Mouse (Mus musculus) right cerebral cortex, adult 2 months (tissue): ENCODE measurements around the gene Abcc1.

Experiments
- DNase-seq, 2 experiments: peaks; one replicate each; pipeline ENCODE4 v3.0.0; 2021 to 2022; ENCODE audit warnings: low spot score in 2 of 2

Abcc1 gene

GRCm38 (mm10) chr16:14376352-14376751 is 15.0 kb downstream of the Abcc1 start:
- DNase-seq: no peak

DNA sequence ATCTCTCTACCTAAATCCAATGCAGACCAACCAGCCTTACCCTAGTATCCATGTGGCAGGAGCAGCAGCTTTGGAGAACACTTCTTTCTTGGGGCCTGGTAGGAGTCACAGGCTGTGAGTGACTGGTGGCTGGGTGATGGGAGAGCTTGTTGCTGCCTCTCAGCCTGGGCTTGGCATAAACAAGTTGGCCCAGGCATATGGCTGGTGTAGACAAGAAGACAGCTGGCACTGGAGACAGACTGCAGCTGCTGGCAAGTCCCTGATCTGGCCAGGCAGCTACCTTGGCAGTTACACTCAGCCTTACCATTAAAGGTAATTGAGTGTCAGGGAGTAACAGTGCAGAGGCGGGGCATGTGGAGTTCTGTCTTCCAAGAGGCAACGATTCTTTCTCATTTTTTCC is 16.0 kb downstream of the Abcc1 start:
- DNase-seq: peak; percentile 30 to 51

GRCm38 (mm10) chr16:14378654-14379053 is 17.3 kb downstream of the Abcc1 start:
- no peak for DNase-seq

GRCm38 (mm10) chr16:14379888-14380287 is 18.5 kb downstream of the Abcc1 start:
- no peak for DNase-seq

GRCm38 (mm10) chr16:14381061-14381665 is 19.8 kb downstream of the Abcc1 start:
- no peak for DNase-seq

DNA sequence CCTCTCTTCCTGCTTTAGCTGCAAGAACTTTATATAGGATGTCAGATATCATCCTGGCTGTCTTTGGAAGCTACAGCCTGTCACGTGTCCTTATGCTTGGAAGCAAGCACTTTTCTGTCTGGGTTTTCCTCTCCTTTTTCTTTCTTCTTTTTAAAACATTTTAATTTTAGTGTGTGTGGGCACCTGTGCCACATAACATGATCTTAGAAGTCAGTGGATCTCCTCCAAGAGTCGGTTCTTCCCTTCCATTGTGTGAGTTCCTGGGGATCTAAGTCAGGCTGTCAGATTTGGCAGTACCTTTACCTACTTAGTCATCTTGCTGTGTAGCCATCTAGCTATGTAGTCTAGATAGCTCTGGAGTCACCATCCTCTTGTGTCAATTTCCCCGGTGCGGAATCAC is 37.9 kb downstream of the Abcc1 start:
- no peak for DNase-seq

DNA sequence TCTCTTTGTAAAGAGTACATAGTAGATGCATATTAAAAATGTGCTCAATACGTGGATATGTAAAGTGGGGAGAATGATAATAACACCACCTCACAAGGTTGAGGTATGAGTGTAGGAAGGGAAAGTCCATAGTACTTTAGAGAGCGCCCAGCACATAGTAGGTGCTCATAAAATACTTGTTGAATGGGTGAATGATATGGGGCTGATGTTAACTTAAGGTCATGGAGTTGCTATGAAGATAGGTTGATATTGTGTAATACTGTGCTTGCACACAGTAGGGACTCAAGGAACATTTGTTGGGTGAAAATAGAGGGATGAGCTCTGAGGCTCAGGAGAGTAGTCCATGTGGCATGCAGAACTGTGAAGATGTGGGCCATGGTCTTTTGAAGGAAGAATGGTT is 42.1 kb downstream of the Abcc1 start:
- DNase-seq: no peak

- no peak for DNase-seq
Observed at GRCm38 (mm10) chr16:14405636-14406035, 44.3 kb downstream of the Abcc1 start.

DNA sequence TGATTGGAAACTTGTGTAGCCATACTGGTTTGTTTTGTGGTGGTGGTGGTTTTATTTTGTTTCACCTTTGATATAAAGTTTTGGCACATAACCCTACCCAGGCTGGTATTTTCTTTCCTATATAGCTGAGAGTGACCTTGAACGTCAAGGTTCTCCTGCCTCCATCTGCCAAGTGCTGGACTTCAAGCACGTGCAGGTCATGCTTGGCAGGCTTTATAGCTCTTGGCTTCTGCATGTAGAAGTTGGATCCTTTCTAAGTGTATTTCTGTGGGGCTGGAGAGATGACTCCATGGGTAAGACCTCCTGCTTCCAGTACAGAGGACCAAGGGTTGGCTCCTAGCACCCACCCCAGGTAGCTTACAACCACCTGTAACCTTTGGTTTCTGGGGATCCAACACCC is 47.8 kb downstream of the Abcc1 start:
- no peak for DNase-seq

DNA sequence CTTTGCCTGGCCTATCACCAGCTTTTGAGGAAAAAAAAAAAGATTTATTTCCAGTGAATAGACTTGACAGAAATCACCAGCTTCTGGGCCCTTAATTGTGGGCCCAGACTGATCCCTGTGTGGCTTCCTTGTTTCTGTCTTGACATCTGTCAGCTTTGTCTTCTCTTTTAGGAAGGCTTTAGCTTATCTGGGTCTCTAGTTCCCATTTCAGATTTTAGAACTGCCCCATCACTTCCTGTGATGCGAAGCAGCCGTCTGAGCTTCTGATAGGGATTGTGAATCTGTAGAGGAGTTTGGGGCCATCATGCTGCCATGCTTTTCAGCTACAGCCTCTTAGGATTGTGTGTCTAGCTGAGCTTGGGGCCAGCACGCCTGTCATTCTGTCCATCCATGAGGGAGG is 48.4 kb downstream of the Abcc1 start:
- no peak for DNase-seq

DNA sequence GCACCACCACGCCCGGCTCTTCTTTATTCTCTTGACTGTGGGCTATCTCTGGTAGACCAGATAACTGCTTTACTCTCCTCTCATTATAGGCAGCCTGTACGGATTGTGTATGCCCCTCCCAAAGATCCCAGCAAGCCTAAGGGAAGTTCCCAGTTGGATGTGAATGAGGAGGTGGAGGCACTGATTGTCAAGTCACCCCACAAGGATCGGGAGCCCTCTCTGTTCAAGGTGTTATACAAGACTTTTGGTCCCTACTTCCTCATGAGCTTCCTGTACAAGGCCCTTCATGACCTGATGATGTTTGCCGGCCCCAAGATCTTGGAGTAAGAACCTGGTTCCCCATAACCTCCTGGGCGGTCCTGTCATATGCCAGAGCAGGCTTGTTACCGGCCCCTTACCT is 49.3 kb downstream of the Abcc1 start:
- DNase-seq: no peak

- no peak for DNase-seq
Observed at GRCm38 (mm10) chr16:14411156-14411555, 49.8 kb downstream of the Abcc1 start.

DNA sequence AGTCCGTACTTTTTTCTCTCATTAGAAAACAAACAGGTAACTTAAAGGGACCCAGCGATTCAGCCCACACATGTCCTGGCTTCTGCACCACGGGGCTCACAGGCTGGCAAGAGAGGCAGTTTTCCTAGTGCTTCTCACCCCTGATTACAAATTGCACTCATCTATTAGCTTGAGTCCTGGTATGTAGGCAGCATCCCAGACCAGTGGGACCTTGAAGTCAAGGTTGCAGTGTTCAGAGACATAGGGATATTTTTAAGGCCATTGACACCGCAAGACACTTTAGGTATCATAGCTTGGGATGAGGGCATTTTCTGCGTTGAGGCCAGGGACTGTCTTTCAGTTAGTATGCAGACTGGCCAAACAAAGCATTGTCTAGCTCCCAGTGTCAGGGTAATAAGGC is 51.2 kb downstream of the Abcc1 start:
- no peak for DNase-seq

DNA sequence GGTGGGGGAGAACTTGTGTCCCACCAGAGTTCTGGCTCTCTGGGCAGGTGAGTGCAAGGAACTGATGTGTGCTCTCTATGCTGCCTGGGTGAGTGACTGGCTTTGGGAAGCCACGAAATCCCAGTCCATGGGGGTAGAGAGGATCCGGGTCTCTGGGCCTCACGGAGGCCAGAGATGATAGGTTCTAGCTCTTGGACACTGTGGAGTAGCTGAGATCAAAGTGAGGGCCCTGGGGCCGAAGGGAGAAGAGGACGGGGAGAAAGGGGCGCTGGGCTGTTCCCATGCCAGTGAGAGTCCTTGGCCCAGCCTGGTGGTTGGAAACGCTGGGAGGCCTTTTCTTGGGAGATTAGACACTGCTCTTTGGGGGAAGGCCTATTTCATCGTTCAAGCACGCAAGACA is 53.8 kb downstream of the Abcc1 start:
- DNase-seq: no peak

DNA sequence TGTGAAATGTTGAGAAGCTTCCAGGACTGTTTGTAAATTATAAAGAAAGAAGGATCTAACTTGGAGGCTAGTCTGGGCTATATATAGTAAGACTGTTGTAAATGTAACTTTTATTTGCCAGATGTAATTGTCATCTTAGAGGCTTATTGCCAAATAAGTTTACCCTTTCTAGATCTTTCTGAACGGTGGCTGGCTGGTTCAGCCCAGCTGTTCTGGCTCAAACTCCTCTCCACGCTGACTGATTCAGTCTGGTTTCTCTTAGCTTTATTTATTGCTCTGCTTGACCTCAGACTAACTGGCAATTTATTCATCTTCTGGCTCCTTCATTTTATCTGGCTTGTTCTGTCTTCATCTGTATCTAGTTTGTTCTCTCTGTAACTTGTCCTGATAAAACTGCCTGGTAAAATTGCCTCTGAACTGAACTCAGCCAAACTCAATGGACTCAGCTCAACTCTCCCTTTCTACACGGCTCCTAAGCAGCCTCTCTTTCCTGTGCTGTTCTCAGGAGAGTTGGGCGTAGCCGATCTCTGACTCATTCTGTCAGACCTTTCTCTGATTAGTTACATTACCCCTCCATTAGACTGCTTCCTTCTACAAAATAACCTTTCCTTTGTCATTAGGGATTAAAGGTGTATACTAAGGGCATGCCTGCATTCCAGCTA is 55.7 kb downstream of the Abcc1 start:
- no peak for DNase-seq

GRCm38 (mm10) chr16:14420496-14421132 is 59.3 kb downstream of the Abcc1 start:
- no peak for DNase-seq

- DNase-seq: no peak
Observed at GRCm38 (mm10) chr16:14422081-14422480, 60.7 kb downstream of the Abcc1 start.

GRCm38 (mm10) chr16:14429371-14429770 is 68.0 kb downstream of the Abcc1 start:
- DNase-seq: no peak

DNA sequence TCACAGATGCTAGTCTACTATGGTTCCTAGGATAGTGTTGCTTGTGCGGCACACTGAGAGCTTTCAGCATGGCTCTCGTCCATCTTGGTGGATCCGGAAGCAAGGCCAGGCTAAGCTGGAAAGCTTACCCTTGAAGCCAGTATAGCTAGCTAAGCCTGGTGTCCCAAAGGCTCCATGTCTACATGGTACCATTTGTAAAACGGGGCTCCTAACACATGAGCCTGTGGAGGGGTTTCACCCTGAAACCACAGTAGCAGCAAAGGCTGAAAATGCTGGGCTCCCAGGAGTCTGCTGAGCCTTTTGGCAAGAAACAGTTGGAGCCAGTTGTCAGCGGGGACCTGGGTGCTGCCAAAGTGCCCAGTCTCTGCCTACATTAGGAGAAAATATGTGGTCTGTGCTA is 71.6 kb downstream of the Abcc1 start:
- no peak for DNase-seq

GRCm38 (mm10) chr16:14435526-14435925 is 74.2 kb downstream of the Abcc1 start:
- no peak for DNase-seq

DNA sequence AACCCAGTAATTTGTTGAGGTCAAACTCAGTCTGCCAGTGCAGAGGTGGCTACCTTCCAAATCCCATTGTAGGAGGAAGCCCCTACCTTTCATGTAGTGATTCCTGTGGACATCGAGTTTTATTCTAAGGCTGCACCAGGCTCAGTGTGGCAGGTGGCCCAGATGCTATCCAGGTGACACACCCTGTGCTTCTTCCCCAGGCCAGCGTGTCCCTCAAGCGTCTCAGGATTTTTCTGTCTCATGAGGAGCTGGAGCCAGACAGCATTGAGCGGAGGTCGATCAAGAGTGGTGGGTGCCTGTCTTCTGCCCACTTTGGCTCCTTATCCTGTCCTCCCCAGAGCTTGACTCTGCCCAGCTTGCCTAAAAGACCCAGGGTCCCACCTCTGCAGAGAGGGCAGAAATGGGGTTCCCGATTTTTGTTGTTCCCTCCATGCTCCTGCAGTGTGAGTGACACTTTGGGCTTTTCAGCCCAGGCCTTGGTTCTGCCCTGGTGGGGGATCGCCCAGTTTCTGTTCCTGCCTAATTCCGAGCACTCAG is 76.2 kb downstream of the Abcc1 start:
- no peak for DNase-seq

DNA sequence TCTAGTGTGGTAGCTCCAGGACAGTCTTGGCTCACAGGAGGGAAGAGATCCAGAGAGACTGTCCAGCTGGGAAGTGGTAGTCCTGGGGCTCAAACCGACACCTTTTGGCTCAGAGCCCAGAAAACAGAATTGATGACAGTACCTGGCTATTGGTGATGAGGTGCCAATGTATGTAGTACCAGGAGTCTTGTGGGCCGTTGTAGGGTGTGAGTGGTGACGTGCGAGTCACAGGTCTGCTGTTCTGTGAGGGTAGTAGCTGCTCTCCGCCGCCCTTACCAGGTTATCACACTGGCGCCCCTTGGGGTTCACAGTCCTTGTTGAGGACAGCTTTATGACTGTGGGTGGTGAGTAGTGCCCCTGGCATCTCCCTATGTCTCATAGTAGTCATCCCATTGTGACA is 77.2 kb downstream of the Abcc1 start:
- DNase-seq: no peak

DNA sequence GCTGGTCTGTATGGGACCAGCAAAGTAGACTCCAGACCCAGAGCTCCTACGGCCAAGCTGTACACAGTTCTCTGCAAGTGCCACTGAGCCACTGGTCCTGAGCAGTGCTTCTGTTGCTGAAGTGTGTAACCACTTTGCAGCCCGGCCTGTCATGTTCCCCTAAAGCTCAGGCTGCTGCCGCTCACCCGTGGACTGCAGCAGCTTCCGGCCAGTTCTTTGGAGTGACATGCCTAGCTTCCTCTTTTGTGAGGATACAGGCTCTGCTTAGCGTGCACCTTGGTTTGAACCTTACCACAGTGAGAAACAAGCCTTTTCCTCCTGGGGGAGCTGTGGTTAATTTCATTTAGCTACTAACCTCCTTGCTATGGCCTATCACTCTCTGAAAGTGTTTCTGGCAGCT is 77.7 kb downstream of the Abcc1 start:
- no peak for DNase-seq
